Mouse (Mus musculus): ENCODE measurements around the gene Corin. TPM values are rescaled to one million over a fixed set of nuclear protein-coding genes. Genes with fewer than 3 reads are reported as not detected.

The Corin gene
- polyA plus RNA-seq, 1 experiment from 2014 or later: 1.4 TPM

GRCm38 (mm10) chr5:72382148-72382547, 122.1 kb downstream of the Corin start:
- 43% methylated on average over 1 of the region's 1 CpGs for WGBS
- H3K9me3 ChIP-seq (ENCODE audit: control insufficient read depth, low read depth, low read length): no peaks in the 10 kb centered on the region
- no peaks in the 10 kb centered on the region for H3K27me3 ChIP-seq (ENCODE audit: control insufficient read depth, insufficient read depth, low read length)
- no peak for ATAC-seq (ENCODE audit: insufficient number of reproducible peaks, insufficient read depth, low FRiP score, low read depth)
- no peaks in the 10 kb centered on the region for H3K4me1 ChIP-seq (ENCODE audit: control insufficient read depth, insufficient read depth, low read length)
- H3K9ac ChIP-seq (replicated peaks; ENCODE audit: low read depth, low read length): no peak overlapping the region
- H3K36me3 ChIP-seq (ENCODE audit: control insufficient read depth, insufficient read depth, low read length): no peaks in the 10 kb centered on the region
- no peak overlapping the region for H3K4me2 ChIP-seq (replicated peaks; ENCODE audit: low read depth, low read length)
- H3K27ac ChIP-seq (ENCODE audit: low read length): no peak overlapping the region
- no peak overlapping the region for H3K4me3 ChIP-seq (ENCODE audit: low read depth, low read length)

GRCm38 (mm10) chr5:72380616-72381015, 123.7 kb downstream of the Corin start:
- no peak overlapping the region for H3K9ac ChIP-seq (replicated peaks; ENCODE audit: low read depth, low read length)
- 66% methylated on average over 8 of the region's 8 CpGs for WGBS
- no peak for ATAC-seq (ENCODE audit: insufficient number of reproducible peaks, insufficient read depth, low FRiP score, low read depth)

GRCm38 (mm10) chr5:72368004-72368403, 136.3 kb downstream of the Corin start:
- Histone ChIP-seq H3K9me3 (ENCODE audit: control insufficient read depth, low read depth, low read length) (no peaks in the 10 kb centered on the region), H3K4me2 (replicated peaks; ENCODE audit: low read depth, low read length) (no peak overlapping the region), H3K36me3 (ENCODE audit: control insufficient read depth, insufficient read depth, low read length) (no peaks in the 10 kb centered on the region), H3K4me3 (ENCODE audit: low read depth, low read length) (no peak overlapping the region), H3K27me3 (ENCODE audit: control insufficient read depth, insufficient read depth, low read length) (no peaks in the 10 kb centered on the region), H3K9ac (replicated peaks; ENCODE audit: low read depth, low read length) (no peak overlapping the region), H3K4me1 (ENCODE audit: control insufficient read depth, insufficient read depth, low read length) (no peaks in the 10 kb centered on the region), H3K27ac (ENCODE audit: low read length) (no peak overlapping the region)
- 81% methylated on average over 3 of the region's 3 CpGs for WGBS
- ATAC-seq (ENCODE audit: insufficient number of reproducible peaks, insufficient read depth, low FRiP score, low read depth): no peak

More at GRCm38 (mm10) chr5:72380616-72381015, 123.7 kb downstream of the Corin start:
- no peaks in the 10 kb centered on the region for H3K9me3 ChIP-seq (ENCODE audit: control insufficient read depth, low read depth, low read length)
- no peaks in the 10 kb centered on the region for H3K36me3 ChIP-seq (ENCODE audit: control insufficient read depth, insufficient read depth, low read length)
- no peaks in the 10 kb centered on the region for H3K27me3 ChIP-seq (ENCODE audit: control insufficient read depth, insufficient read depth, low read length)
- no peak overlapping the region for H3K27ac ChIP-seq (ENCODE audit: low read length)
- no peak overlapping the region for H3K4me2 ChIP-seq (replicated peaks; ENCODE audit: low read depth, low read length)
- H3K4me1 ChIP-seq (ENCODE audit: control insufficient read depth, insufficient read depth, low read length): no peaks in the 10 kb centered on the region
- no peak overlapping the region for H3K4me3 ChIP-seq (ENCODE audit: low read depth, low read length)

GRCm38 (mm10) chr5:72365801-72366200, 138.5 kb downstream of the Corin start:
- H3K27me3 ChIP-seq (ENCODE audit: control insufficient read depth, insufficient read depth, low read length): no peaks in the 10 kb centered on the region
- WGBS: 67% methylated on average over 4 of the region's 4 CpGs
- H3K4me1 ChIP-seq (ENCODE audit: control insufficient read depth, insufficient read depth, low read length): no peaks in the 10 kb centered on the region
- H3K4me2 ChIP-seq (replicated peaks; ENCODE audit: low read depth, low read length): no peak overlapping the region
- H3K27ac ChIP-seq (ENCODE audit: low read length): no peak overlapping the region
- H3K36me3 ChIP-seq (ENCODE audit: control insufficient read depth, insufficient read depth, low read length): no peaks in the 10 kb centered on the region
- no peaks in the 10 kb centered on the region for H3K9me3 ChIP-seq (ENCODE audit: control insufficient read depth, low read depth, low read length)
- no peak for ATAC-seq (ENCODE audit: insufficient number of reproducible peaks, insufficient read depth, low FRiP score, low read depth)
- no peak overlapping the region for H3K9ac ChIP-seq (replicated peaks; ENCODE audit: low read depth, low read length)
- H3K4me3 ChIP-seq (ENCODE audit: low read depth, low read length): no peak overlapping the region

GRCm38 (mm10) chr5:72363838-72364237, 140.4 kb downstream of the Corin start:
- Histone ChIP-seq H3K27ac (ENCODE audit: low read length) (no peak overlapping the region), H3K4me1 (ENCODE audit: control insufficient read depth, insufficient read depth, low read length) (no peaks in the 10 kb centered on the region), H3K4me2 (replicated peaks; ENCODE audit: low read depth, low read length) (no peak overlapping the region), H3K36me3 (ENCODE audit: control insufficient read depth, insufficient read depth, low read length) (no peaks in the 10 kb centered on the region), H3K4me3 (ENCODE audit: low read depth, low read length) (no peak overlapping the region), H3K27me3 (ENCODE audit: control insufficient read depth, insufficient read depth, low read length) (no peaks in the 10 kb centered on the region), H3K9me3 (ENCODE audit: control insufficient read depth, low read depth, low read length) (no peaks in the 10 kb centered on the region), H3K9ac (replicated peaks; ENCODE audit: low read depth, low read length) (no peak overlapping the region)
- ATAC-seq (ENCODE audit: insufficient number of reproducible peaks, insufficient read depth, low FRiP score, low read depth): no peak
- 63% methylated on average over 3 of the region's 3 CpGs for WGBS

- ATAC-seq (ENCODE audit: insufficient number of reproducible peaks, insufficient read depth, low FRiP score, low read depth): no peak
- Histone ChIP-seq H3K9ac (replicated peaks; ENCODE audit: low read depth, low read length) (no peak overlapping the region), H3K9me3 (ENCODE audit: control insufficient read depth, low read depth, low read length) (no peaks in the 10 kb centered on the region), H3K27ac (ENCODE audit: low read length) (no peak overlapping the region), H3K27me3 (ENCODE audit: control insufficient read depth, insufficient read depth, low read length) (no peaks in the 10 kb centered on the region), H3K4me1 (ENCODE audit: control insufficient read depth, insufficient read depth, low read length) (no peaks in the 10 kb centered on the region), H3K4me3 (ENCODE audit: low read depth, low read length) (no peak overlapping the region), H3K4me2 (replicated peaks; ENCODE audit: low read depth, low read length) (no peak overlapping the region), H3K36me3 (ENCODE audit: control insufficient read depth, insufficient read depth, low read length) (no peaks in the 10 kb centered on the region)
- WGBS: 68% methylated on average over 4 of the region's 4 CpGs
Observed at GRCm38 (mm10) chr5:72353746-72354145, 150.5 kb downstream of the Corin start.

GRCm38 (mm10) chr5:72350081-72350758, 154.1 kb downstream of the Corin start:
- Histone ChIP-seq H3K9me3 (ENCODE audit: control insufficient read depth, low read depth, low read length) (no peaks in the 10 kb centered on the region), H3K9ac (replicated peaks; ENCODE audit: low read depth, low read length) (no peak overlapping the region), H3K27me3 (ENCODE audit: control insufficient read depth, insufficient read depth, low read length) (no peaks in the 10 kb centered on the region), H3K27ac (ENCODE audit: low read length) (no peak overlapping the region), H3K36me3 (ENCODE audit: control insufficient read depth, insufficient read depth, low read length) (no peaks in the 10 kb centered on the region), H3K4me2 (replicated peaks; ENCODE audit: low read depth, low read length) (no peak overlapping the region), H3K4me1 (ENCODE audit: control insufficient read depth, insufficient read depth, low read length) (no peaks in the 10 kb centered on the region), H3K4me3 (ENCODE audit: low read depth, low read length) (no peak overlapping the region)
- 29% methylated on average over 5 of the region's 5 CpGs for WGBS
- peak; percentile 84; the same call in 1 of the 2 replicates for ATAC-seq (ENCODE audit: insufficient number of reproducible peaks, insufficient read depth, low FRiP score, low read depth)

- Histone ChIP-seq H3K36me3 (ENCODE audit: control insufficient read depth, insufficient read depth, low read length) (no peaks in the 10 kb centered on the region), H3K9me3 (ENCODE audit: control insufficient read depth, low read depth, low read length) (no peaks in the 10 kb centered on the region), H3K4me1 (ENCODE audit: control insufficient read depth, insufficient read depth, low read length) (no peaks in the 10 kb centered on the region), H3K9ac (replicated peaks; ENCODE audit: low read depth, low read length) (no peak overlapping the region), H3K4me3 (ENCODE audit: low read depth, low read length) (no peak overlapping the region), H3K27ac (ENCODE audit: low read length) (no peak overlapping the region), H3K4me2 (replicated peaks; ENCODE audit: low read depth, low read length) (no peak overlapping the region), H3K27me3 (ENCODE audit: control insufficient read depth, insufficient read depth, low read length) (no peaks in the 10 kb centered on the region)
- WGBS: 70% methylated on average over 2 of the region's 2 CpGs
- ATAC-seq (ENCODE audit: insufficient number of reproducible peaks, insufficient read depth, low FRiP score, low read depth): no peak
Observed at GRCm38 (mm10) chr5:72348591-72348990, 155.7 kb downstream of the Corin start.

GRCm38 (mm10) chr5:72335873-72336272, 168.4 kb downstream of the Corin start:
- no peak for ATAC-seq (ENCODE audit: insufficient number of reproducible peaks, insufficient read depth, low FRiP score, low read depth)
- Histone ChIP-seq H3K36me3 (ENCODE audit: control insufficient read depth, insufficient read depth, low read length) (no peaks in the 10 kb centered on the region), H3K27me3 (ENCODE audit: control insufficient read depth, insufficient read depth, low read length) (no peaks in the 10 kb centered on the region), H3K9ac (replicated peaks; ENCODE audit: low read depth, low read length) (no peak overlapping the region), H3K27ac (ENCODE audit: low read length) (no peak overlapping the region), H3K4me1 (ENCODE audit: control insufficient read depth, insufficient read depth, low read length) (no peaks in the 10 kb centered on the region), H3K9me3 (ENCODE audit: control insufficient read depth, low read depth, low read length) (no peaks in the 10 kb centered on the region), H3K4me2 (replicated peaks; ENCODE audit: low read depth, low read length) (no peak overlapping the region), H3K4me3 (ENCODE audit: low read depth, low read length) (no peak overlapping the region)
- WGBS: 73% methylated on average over 5 of the region's 5 CpGs
